Mouse (Mus musculus) ES-Bruce4 (cell line): ENCODE measurements around the gene Mgarp.

Experiments used
- CTCF ChIP-seq: IDR thresholded peaks from one replicate; pipeline ENCODE4 v1.8.1; 2011; ENCODE audit warnings: low read depth, low read length
- EP300 ChIP-seq: IDR thresholded peaks from 2 replicates; pipeline ENCODE4 v1.6.1; 2011; ENCODE audit warnings: low read depth, low read length; ENCODE audit not compliant: insufficient read depth
- POLR2A ChIP-seq: IDR thresholded peaks from one replicate; pipeline ENCODE4 v1.8.1; 2011; ENCODE audit warnings: low read length; ENCODE audit not compliant: insufficient read depth

DNA sequence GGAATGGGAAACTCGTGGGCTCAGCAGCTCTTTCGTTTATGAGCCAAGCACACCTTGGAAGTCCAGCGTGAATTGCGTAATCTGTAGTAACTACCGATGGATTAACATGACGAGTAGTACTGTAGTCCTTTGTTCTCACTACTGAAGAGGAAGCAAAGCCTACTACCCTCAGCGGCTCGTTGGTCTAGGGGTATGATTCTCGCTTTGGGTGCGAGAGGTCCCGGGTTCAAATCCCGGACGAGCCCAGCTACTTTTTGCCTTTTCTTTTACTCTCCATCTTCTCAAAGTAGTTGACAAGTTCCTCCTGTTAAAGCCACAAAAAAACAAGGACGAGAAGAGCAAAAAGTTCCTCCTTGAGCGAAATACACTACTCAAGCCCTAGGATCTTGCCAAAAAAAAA is 38.4 kb downstream of the Mgarp start:
- TF ChIP-seq POLR2A (no peak), CTCF (no peak), EP300 (no peak)
